Mouse (Mus musculus) limb, embryonic 10.5 days (tissue): ENCODE data around the gene Rexo1. TPM values are rescaled to one million over a fixed set of nuclear protein-coding genes. Genes with fewer than 3 reads are reported as not detected.

Source experiments
- DNase-seq: peaks from one replicate; pipeline ENCODE4 v3.0.0-alpha.2; 2017; ENCODE audit warnings: low spot score
- H3K27ac ChIP-seq: fragments of 300-500 bp; sonication (generic); 2 replicates; pipeline ENCODE4 v1.5.1; 2016; ENCODE audit warnings: mild to moderate bottlenecking
- H3K27me3 ChIP-seq: fragments of 300-500 bp; sonication (generic); 2 replicates; pipeline ENCODE4 v1.6.1; 2016; ENCODE audit warnings: low read depth, mild to moderate bottlenecking; ENCODE audit not compliant: poor library complexity, severe bottlenecking
- H3K36me3 ChIP-seq: fragments of 300-500 bp; sonication (generic); 2 replicates; pipeline ENCODE4 v1.6.1; 2016; ENCODE audit warnings: mild to moderate bottlenecking, moderate library complexity
- H3K4me1 ChIP-seq: fragments of 300-500 bp; sonication (generic); 2 replicates; pipeline ENCODE4 v1.6.1; 2016
- H3K4me3 ChIP-seq: fragments of 300-500 bp; sonication (generic); 2 replicates; pipeline ENCODE4 v1.5.1; 2016; ENCODE audit warnings: mild to moderate bottlenecking, moderate library complexity
- H3K9me3 ChIP-seq: fragments of 300-500 bp; sonication (generic); replicated peaks from 2 replicates; pipeline ENCODE4 v1.6.1; 2016; ENCODE audit warnings: mild to moderate bottlenecking
- WGBS: fragments of 180-500 bp; shearing (Covaris S2); methylation state at CpG from one replicate; pipeline ENCODE4 v1.1.7; 2016; 5-methylcytosine and 5-hydroxymethylcytosine counted together
- polyA plus RNA-seq: library from polyadenylated mRNA; unstranded; fragments of >200 nt; fragmentation: Nextera tagmentation; extraction: Ambion mirVana; gene quantifications from 2 replicates; pipeline ENCODE4 v1.2.1, GENCODE M21; 2016

Gene Rexo1
- polyA plus RNA-seq, 1 experiment from 2014 or later: 42.6 TPM

GRCm38 (mm10) chr10:80596318-80596717 is 35.0 kb upstream of the Rexo1 start:
- no peaks in the 10 kb centered on the region for H3K27me3 ChIP-seq
- H3K4me3 ChIP-seq: no peak overlapping the region
- DNase-seq: no peak
- no peak overlapping the region for H3K27ac ChIP-seq
- no peaks in the 10 kb centered on the region for H3K36me3 ChIP-seq
- 48% methylated on average over 4 of the region's 4 CpGs for WGBS
- H3K4me1 ChIP-seq: 0 out of 2 replicates have a peak, but pooled peaks cover 4% of the 10 kb centered on the region
- H3K9me3 ChIP-seq: no peaks in the 10 kb centered on the region

GRCm38 (mm10) chr10:80589879-80590854 is 28.8 kb upstream of the Rexo1 start, which contains the start of gene Abhd17a:
TSS of gene Abhd17a (minus strand) at chr10:80590341.
- H3K27ac ChIP-seq: peak within 1 kb of the TSS; percentile 87
- peaks cover 19% of the 10 kb centered on the region for H3K36me3 ChIP-seq
- under 1% methylated on average over 73 of the region's 73 CpGs for WGBS

GRCm38 (mm10) chr10:80589127-80589878 is 27.9 kb upstream of the Rexo1 start:
- Histone ChIP-seq H3K9me3 (no peaks in the 10 kb centered on the region), H3K36me3 (peaks cover 28% of the 10 kb centered on the region), H3K4me1 (peaks cover 51% of the 10 kb centered on the region), H3K27me3 (no peaks in the 10 kb centered on the region), H3K27ac (peak overlapping the region; percentile 87), H3K4me3 (peak overlapping the region; percentile 86)
- DNase-seq: no peak
- WGBS: 19% methylated on average over 12 of the region's 12 CpGs

More at GRCm38 (mm10) chr10:80589879-80590854, 28.8 kb upstream of the Rexo1 start, which contains the start of gene Abhd17a:
- H3K4me1 ChIP-seq: peaks cover 44% of the 10 kb centered on the region
- peak; percentile 96 for DNase-seq
- H3K27me3 ChIP-seq: no peaks in the 10 kb centered on the region
- no peaks in the 10 kb centered on the region for H3K9me3 ChIP-seq
- H3K4me3 ChIP-seq: peak within 1 kb of the TSS; percentile 86

GRCm38 (mm10) chr10:80587305-80587657 is 25.9 kb upstream of the Rexo1 start:
- Histone ChIP-seq H3K36me3 (peaks cover 46% of the 10 kb centered on the region), H3K27me3 (no peaks in the 10 kb centered on the region), H3K4me3 (peak overlapping the region; percentile 25; the same call in 1 of the 2 replicates), H3K27ac (peak overlapping the region; percentile 80), H3K9me3 (no peaks in the 10 kb centered on the region), H3K4me1 (peaks cover 51% of the 10 kb centered on the region)
- DNase-seq: no peak
- 74% methylated on average over 4 of the region's 4 CpGs for WGBS

- peak overlapping the region; percentile 25 for H3K4me3 ChIP-seq
- H3K27ac ChIP-seq: peak overlapping the region; percentile 80
- no peaks in the 10 kb centered on the region for H3K9me3 ChIP-seq
- no peaks in the 10 kb centered on the region for H3K27me3 ChIP-seq
- peaks cover 47% of the 10 kb centered on the region for H3K4me1 ChIP-seq
- H3K36me3 ChIP-seq: peaks cover 51% of the 10 kb centered on the region
- 93% methylated on average over 51 of the region's 51 CpGs for WGBS
- DNase-seq: no peak
Observed at GRCm38 (mm10) chr10:80586407-80587304, 25.3 kb upstream of the Rexo1 start.

- WGBS: 96% methylated on average over 8 of the region's 8 CpGs
- Histone ChIP-seq H3K27me3 (no peaks in the 10 kb centered on the region), H3K4me1 (peaks cover 47% of the 10 kb centered on the region), H3K9me3 (no peaks in the 10 kb centered on the region), H3K4me3 (peak overlapping the region; percentile 25), H3K36me3 (peaks cover 57% of the 10 kb centered on the region), H3K27ac (no peak overlapping the region)
- DNase-seq: no peak
Observed at GRCm38 (mm10) chr10:80585581-80585980, 24.2 kb upstream of the Rexo1 start.

GRCm38 (mm10) chr10:80584642-80585552 is 23.5 kb upstream of the Rexo1 start:
- 0 out of 2 replicates have a peak overlapping the region, but pooled peaks have one; percentile 34 for H3K27ac ChIP-seq
- peaks cover 57% of the 10 kb centered on the region for H3K36me3 ChIP-seq
- WGBS: 84% methylated on average over 12 of the region's 12 CpGs
- no peaks in the 10 kb centered on the region for H3K27me3 ChIP-seq
- H3K9me3 ChIP-seq: no peaks in the 10 kb centered on the region
- no peak for DNase-seq
- peaks cover 43% of the 10 kb centered on the region for H3K4me1 ChIP-seq
- H3K4me3 ChIP-seq: peak overlapping the region; percentile 8

- 68% methylated on average over 12 of the region's 12 CpGs for WGBS
- Histone ChIP-seq H3K9me3 (no peaks in the 10 kb centered on the region), H3K4me3 (0 out of 2 replicates have a peak overlapping the region, but pooled peaks have one; percentile 13), H3K27me3 (no peaks in the 10 kb centered on the region), H3K4me1 (peaks cover 42% of the 10 kb centered on the region), H3K27ac (no peak overlapping the region), H3K36me3 (peaks cover 57% of the 10 kb centered on the region)
- DNase-seq: no peak
Observed at GRCm38 (mm10) chr10:80584045-80584488, 22.7 kb upstream of the Rexo1 start.

GRCm38 (mm10) chr10:80583047-80583446 is 21.7 kb upstream of the Rexo1 start:
- 91% methylated on average over 5 of the region's 5 CpGs for WGBS
- peaks cover 57% of the 10 kb centered on the region for H3K36me3 ChIP-seq

GRCm38 (mm10) chr10:80578911-80579310 is 17.6 kb upstream of the Rexo1 start:
- Histone ChIP-seq H3K27ac (peak overlapping the region; percentile 91), H3K9me3 (no peaks in the 10 kb centered on the region), H3K36me3 (peaks cover 29% of the 10 kb centered on the region), H3K4me1 (peaks cover 55% of the 10 kb centered on the region), H3K4me3 (peak overlapping the region; percentile 89), H3K27me3 (no peaks in the 10 kb centered on the region)
- 5% methylated on average over 8 of the region's 8 CpGs for WGBS
- peak; percentile 54 for DNase-seq

More at GRCm38 (mm10) chr10:80583047-80583446, 21.7 kb upstream of the Rexo1 start:
- H3K27ac ChIP-seq: no peak overlapping the region
- no peaks in the 10 kb centered on the region for H3K9me3 ChIP-seq
- no peak overlapping the region for H3K4me3 ChIP-seq
- no peaks in the 10 kb centered on the region for H3K27me3 ChIP-seq
- no peak for DNase-seq
- H3K4me1 ChIP-seq: peaks cover 42% of the 10 kb centered on the region

GRCm38 (mm10) chr10:80578131-80578750 is 16.9 kb upstream of the Rexo1 start:
- H3K4me1 ChIP-seq: peaks cover 61% of the 10 kb centered on the region
- H3K27ac ChIP-seq: peak overlapping the region; percentile 91
- peaks cover 25% of the 10 kb centered on the region for H3K36me3 ChIP-seq
- no peaks in the 10 kb centered on the region for H3K27me3 ChIP-seq
- under 1% methylated on average over 29 of the region's 29 CpGs for WGBS
- H3K9me3 ChIP-seq: no peaks in the 10 kb centered on the region
- DNase-seq: peak; percentile 89
- H3K4me3 ChIP-seq: peak overlapping the region; percentile 89
